Mouse (Mus musculus) G1E (cell line): ENCODE results near the gene Sqor.

Experiments
- CTCF ChIP-seq: IDR thresholded peaks from 2 replicates; pipeline ENCODE4 v1.5.1; 2012; ENCODE audit warnings: low read depth, low read length, inconsistent platforms, mixed read lengths
- GATA1 ChIP-seq: IDR thresholded peaks from 2 replicates; pipeline ENCODE4 v1.6.1; 2012; ENCODE audit warnings: borderline replicate concordance, low read length, inconsistent platforms, mixed read lengths
- GATA2 ChIP-seq: IDR thresholded peaks from 2 replicates; pipeline ENCODE4 v1.6.1; 2012; ENCODE audit warnings: low read depth, low read length, inconsistent platforms, borderline replicate concordance
- POLR2AphosphoS5 ChIP-seq: IDR thresholded peaks from 2 replicates; pipeline ENCODE4 v1.6.1; 2012; ENCODE audit warnings: low read depth, low read length, inconsistent platforms; ENCODE audit not compliant: insufficient replicate concordance
- TAL1 ChIP-seq: conservative IDR thresholded peaks from 2 replicates; pipeline ENCODE4 v1.6.1; 2012; ENCODE audit warnings: low read depth, low read length, inconsistent platforms, mixed read lengths

- no peak for TF ChIP-seq CTCF
- TF ChIP-seq TAL1: no peak
- TF ChIP-seq GATA1: no peak
- TF ChIP-seq POLR2AphosphoS5: no peak
- TF ChIP-seq GATA2: no peak
Observed at GRCm38 (mm10) chr2:122779967-122780366, 14.9 kb downstream of the Sqor start.
